Mouse (Mus musculus) R1 (cell line): ENCODE results near the gene Rmnd5b.

Source experiments
- DNase-seq: peaks from one replicate; pipeline ENCODE4 v3.0.0-alpha.2; 2018; ENCODE audit warnings: low read depth, low spot score

Rmnd5b gene

DNA sequence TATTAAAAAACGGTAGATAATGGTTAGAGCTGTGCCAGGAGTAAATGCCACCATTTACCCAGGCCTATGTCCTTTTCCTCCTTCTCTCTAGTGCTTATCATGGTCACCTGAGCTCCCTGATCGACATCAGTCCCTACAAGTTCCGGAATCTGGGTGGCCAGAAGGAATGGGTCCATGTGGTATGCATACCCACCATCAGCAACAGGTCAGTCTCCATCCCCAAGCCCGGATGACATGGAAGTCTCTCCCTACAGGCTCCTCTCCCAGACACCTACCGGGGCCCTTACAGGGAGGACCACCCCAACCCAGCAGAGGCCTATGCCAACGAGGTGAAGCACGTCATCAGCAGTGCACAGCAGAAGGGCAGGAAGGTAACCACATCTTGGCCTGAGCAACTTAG is 43.8 kb downstream of the Rmnd5b start:
- DNase-seq = no peak

DNA sequence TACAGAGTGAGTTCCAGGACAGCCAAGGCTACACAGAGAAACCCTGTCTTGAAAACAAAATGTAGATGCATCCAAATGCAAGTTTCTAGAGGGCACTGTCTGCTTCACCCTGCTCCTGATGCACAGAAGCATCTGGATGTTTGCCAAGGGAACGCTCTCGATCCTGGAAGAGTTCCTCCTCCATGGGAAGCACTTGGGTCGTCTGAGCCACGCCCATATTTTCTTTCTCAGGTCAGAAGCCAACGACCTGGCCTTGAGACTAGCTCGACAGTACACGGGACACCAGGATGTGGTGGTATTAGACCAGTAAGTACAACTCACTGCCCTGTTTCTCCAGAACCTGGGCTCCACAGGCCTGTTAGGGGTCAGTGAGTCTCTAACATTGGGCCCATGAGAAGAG is 44.5 kb downstream of the Rmnd5b start:
- DNase-seq = peak; percentile 65

DNA sequence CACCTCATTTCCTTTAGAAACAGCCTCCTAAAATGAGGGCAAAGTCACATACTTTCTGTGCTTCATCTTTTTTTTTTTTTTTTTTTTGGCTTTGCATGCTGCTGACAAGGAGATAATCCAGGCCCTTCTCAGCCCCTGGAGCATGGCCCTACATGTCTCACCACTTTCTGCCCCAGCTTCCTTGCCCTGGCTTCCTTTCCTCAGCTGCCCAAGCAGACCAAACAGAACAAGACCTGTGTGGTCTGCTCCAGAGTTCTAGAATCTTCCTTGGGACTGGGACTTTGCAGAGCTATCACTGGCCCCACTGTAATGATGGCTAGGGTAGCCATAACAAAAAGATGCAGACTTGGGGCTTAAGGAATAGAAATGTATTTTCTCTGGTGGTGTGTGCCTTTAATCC is 45.7 kb downstream of the Rmnd5b start:
- no peak for DNase-seq

DNA sequence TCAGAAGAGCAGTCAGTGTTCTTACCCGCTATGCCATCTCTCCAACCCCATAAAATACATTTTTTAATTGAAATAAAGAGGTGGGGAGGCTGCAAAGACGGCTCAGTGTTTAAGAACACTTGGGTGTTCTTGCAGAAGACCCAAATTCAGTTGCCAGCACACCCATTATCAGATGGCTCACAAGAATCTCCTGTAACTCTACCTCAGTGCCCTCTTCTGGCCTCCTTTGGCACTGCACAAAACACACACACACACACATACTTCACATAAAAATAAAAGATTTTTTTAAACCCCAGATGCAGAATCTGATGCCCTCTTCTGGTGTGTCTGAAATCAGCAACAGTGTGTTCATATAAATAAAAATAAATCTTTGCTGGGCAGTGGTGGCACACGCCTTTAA is 46.9 kb downstream of the Rmnd5b start:
- peak; percentile 62 for DNase-seq

DNA sequence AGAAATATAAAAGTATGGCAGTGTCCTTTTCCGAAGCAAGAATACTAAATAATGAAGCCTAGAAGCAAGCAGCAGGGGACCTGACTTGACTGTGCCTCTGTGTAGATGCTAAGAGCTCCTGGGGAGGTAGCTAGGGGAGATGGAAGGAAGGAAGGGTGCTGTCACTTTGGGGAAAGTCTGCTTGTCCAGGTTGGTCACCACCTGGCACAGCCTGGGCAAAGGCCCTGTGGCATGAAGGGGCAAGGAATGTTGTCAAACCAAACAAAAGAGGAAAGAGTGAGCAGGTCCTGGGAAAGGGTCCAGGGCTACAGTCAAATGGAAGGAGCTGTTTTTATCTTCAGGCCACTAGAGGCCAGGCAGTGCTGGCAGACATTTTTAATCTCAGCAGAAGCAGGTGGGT is 48.6 kb downstream of the Rmnd5b start:
- no peak for DNase-seq

DNA sequence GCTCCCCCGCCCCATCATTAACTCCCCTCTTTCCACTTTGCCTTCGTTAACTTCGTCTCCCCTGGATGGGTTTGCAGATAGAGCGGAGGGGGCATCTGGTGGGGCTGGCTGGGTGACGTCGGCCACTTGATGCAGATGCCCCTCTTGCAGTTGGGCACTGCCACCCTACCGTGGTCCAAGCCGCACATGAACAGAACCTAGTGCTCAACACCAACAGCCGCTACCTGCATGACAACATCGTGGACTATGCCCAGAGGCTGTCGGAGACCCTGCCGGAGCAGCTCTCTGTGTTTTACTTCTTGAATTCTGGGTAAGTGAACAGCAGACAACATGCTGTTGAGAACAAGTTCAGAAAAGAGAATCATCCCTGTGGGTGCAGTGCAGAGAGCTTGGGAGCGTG is 49.3 kb downstream of the Rmnd5b start:
- no peak for DNase-seq

DNA sequence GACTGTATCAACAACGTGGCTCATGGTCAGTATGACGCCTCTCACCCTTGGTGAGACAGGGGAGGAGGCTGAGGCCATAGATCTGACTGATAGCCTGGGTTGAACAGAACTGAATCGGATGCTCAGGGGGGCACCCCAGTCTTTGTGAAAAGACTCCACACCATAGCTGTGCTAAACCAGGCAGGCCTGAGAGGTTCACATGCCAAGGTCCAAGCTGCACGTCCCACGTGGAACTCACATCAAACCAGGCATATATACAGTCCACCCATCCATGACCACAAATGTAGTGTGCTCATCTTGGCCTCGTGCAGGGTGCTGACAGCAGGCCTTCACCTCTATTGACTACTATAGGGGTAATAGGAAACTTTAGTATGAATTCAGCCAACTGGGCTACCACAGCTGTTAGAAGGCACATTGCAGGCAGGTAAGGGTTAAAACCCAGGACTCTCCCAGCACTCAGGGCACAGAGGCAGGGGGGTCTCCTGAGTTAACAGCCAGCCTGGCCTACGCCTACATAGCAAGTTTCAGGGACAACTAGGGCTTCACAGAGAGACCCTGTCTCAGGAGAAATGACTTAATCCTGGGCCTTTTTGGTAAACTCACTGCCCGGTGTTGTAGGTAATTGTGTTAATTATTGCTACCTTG is 50.0 kb downstream of the Rmnd5b start:
- no peak for DNase-seq

DNA sequence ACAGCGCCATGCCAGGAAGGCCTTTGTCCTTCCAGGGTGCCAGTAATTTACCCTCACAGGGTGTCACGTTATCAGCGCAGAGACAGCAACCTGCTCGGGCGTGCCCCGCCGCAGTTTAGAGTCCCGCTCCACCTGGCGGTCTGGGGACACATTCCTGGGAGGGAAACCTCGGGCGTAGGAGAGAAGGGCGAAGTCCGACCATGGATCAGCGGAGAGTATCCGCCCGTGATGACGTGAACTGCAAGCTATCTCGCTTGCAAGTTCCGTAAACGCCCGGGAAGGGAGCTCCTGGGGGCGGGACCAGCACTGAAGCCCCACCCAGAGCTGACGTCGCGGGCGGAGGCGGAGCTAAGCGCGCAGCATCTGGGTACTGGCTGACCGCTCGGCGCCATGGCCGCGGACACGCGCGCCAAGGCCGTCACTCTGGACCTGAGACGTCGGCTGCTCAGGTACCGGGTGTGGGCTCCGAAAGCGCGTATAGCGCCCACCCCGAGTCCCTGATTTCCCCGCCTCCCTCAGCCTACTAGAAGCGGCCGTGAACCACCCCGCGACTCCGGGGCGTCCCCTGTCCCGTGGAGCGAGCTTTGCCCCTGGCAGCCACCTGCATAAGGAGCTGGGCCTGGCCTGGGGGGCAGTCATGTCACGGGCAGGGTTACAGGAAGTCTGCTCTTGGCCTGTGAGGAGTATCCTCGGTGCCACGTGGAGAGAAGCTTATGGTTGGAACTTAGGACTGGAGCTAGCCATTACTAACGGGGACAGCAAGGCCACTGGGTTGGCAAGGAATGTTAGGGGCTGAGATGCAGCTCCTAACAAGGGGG is 51.1 kb downstream of the Rmnd5b start, which contains the start of gene Phykpl:
Gene Phykpl, plus strand, starts transcription at position 327 of the 818 bp plus-strand sequence.
- DNase-seq = peak; percentile 96

DNA sequence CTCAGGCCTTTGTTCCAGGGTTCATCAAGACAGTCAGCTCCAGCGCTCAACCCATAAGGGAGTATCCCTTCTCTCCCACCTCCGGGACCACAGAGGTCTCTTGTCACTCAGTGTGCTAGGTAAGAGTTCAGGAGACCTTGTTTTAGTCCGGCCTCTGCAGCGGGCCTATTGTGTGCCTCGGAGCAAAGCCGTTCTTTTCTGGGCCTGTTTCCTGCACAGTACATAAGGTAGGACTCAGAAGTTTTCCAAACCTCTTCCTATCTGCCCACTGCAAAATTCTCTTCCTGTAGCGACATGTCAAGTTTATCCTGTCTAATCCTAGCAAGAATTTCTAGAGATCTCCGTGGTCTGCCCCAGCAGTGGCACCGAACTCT is 51.7 kb downstream of the Rmnd5b start:
- DNase-seq = no peak

DNA sequence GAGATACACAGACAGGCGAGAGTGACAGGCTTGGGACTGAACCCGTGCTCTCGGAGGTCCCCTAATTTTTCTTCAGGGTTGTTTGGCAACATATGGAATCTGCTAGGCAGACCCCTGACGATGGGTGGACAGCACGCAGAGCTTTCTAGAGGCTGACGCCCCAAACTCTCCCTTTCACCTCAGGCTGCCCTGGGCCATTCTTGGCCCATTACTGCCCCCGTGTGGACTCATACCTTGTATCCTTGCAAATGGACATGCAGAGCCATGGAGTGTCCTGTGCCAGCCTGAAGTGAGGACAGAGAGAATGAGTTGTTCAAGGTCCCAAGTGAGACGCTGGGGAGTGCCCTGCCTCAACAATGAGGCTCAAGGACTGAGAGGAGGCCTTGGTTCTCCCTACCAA is 53.0 kb downstream of the Rmnd5b start:
- peak; percentile 71 for DNase-seq

DNA sequence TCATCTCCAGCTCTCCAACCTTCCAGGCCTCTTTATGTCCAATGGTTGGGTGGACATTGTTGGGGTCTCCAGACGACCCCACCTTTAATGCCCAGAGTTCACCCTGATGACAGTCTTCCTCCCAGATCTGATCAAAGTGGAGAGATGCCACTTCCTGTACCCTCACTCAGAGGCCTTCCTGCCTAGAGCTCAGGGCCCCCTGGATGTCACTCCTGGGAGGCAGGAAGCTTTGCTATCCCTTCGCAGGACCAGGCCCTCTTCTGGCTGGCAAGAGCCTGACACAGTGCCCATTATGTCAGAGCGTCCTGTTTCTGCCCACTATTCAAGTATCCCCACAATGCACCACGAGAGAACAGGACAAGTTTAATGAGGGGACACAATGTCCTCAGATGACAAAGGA is 56.7 kb downstream of the Rmnd5b start:
- DNase-seq = no peak

DNA sequence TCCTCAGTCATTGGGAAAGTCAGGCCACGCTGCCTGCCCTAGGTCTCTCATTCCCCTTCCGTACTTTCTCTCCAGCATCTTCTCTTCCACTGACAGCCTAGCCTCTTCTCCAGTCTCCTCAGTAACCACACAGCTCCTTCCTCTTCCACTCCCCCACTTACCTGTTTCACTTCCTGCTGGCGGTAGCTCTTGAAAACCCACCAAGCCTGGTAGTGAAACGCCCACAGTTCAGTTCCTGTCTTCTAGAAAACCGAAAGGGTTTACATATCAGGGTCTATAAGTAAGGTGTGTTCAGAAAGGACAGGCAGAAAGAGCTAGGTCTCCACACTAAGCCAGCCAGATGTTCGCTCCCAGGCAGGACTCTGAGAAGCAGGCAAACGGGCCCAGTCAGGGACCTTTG is 58.1 kb downstream of the Rmnd5b start:
- DNase-seq = no peak

DNA sequence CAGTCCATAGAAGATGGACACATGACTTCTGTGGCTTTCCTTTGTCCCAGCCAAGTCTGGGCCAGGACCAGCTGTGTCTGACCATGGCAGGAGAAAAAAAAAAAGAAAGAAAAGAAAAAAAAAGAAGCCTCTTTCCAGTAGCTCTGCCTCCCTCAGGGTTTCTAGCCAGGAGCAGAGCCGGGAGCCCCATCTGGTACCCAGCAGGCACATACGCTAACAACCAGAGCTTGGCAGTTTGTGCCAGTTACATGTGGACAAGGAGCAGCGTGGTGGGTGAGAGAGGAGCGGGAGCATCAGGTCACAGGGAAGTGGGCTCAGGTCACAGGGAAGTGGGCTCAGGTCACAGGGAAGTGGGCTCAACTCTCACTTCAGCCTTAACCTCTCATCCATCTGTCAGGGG is 59.2 kb downstream of the Rmnd5b start:
- DNase-seq = no peak
